Mouse (Mus musculus) heart, embryonic 13.5 days (tissue): ENCODE measurements around the gene Smyd3. TPM values are rescaled to one million over a fixed set of nuclear protein-coding genes. Genes with fewer than 3 reads are reported as not detected.

Experiments
- ATAC-seq: fragments of 200-750 bp; cut with Nextera tagmentation; 2 replicates; pipeline ENCODE4 v1.8.0; 2017; ENCODE audit warnings: moderate TSS enrichment; ENCODE audit not compliant: insufficient number of reproducible peaks, low FRiP score, low TSS enrichment; ENCODE audit errors: extremely low read depth
- H3K27ac ChIP-seq: fragments of 300-500 bp; sonication (generic); replicated peaks from 2 replicates; pipeline ENCODE4 v1.5.1; 2015; ENCODE audit warnings: moderate library complexity, mild to moderate bottlenecking, inconsistent platforms
- H3K27me3 ChIP-seq: fragments of 300-500 bp; sonication (generic); replicated peaks from 2 replicates; pipeline ENCODE4 v1.6.1; 2015; ENCODE audit warnings: mild to moderate bottlenecking, inconsistent platforms
- H3K36me3 ChIP-seq: fragments of 300-500 bp; sonication (generic); 2 replicates; pipeline ENCODE4 v1.6.1; 2015; ENCODE audit warnings: mild to moderate bottlenecking, inconsistent platforms
- H3K4me1 ChIP-seq: fragments of 300-500 bp; sonication (generic); 2 replicates; pipeline ENCODE4 v1.6.1; 2015; ENCODE audit warnings: inconsistent platforms
- H3K4me2 ChIP-seq: fragments of 300-500 bp; sonication (generic); 2 replicates; pipeline ENCODE4 v1.6.1; 2015; ENCODE audit warnings: inconsistent platforms, mild to moderate bottlenecking, moderate library complexity
- H3K4me3 ChIP-seq: fragments of 300-500 bp; sonication (generic); 2 replicates; pipeline ENCODE4 v1.5.1; 2015; ENCODE audit warnings: moderate library complexity, mild to moderate bottlenecking, inconsistent platforms
- H3K9ac ChIP-seq: fragments of 300-500 bp; sonication (generic); 2 replicates; pipeline ENCODE4 v1.6.1; 2015; ENCODE audit warnings: inconsistent platforms, mild to moderate bottlenecking, moderate library complexity
- H3K9me3 ChIP-seq: fragments of 300-500 bp; sonication (generic); 2 replicates; pipeline ENCODE4 v1.6.1; 2016; ENCODE audit warnings: inconsistent platforms
- WGBS: fragments of 180-500 bp; shearing (Covaris S2); methylation state at CpG from one replicate; pipeline ENCODE4 v1.1.7; 2015; ENCODE audit warnings: mixed read lengths; 5-methylcytosine and 5-hydroxymethylcytosine counted together
- polyA plus RNA-seq: library from polyadenylated mRNA; unstranded; fragments of >200 nt; fragmentation: Nextera tagmentation; extraction: Ambion mirVana; gene quantifications from 2 replicates; pipeline ENCODE4 v1.2.1, GENCODE M21; 2015

The Smyd3 gene
- polyA plus RNA-seq, 1 experiment from 2014 or later: 9.6 TPM

DNA sequence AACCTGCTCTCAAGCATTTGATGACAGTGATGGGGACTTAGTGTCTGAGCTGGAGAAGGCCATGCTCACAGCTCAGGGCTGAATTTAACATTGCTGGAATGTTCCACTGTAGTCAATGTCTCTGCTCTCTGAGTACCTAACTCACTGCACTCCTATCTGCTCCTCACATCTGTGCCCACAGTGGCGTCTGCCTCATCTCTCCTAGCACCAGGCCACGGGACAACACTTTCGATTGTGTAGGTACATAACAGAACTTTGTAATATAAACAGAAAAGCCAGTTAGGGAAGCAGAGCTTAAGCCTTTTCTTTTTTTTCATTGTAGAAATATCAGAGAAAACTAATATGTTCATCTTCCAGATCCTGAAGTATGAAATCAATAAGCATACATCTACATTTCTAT is 462.1 kb downstream of the Smyd3 start:
- H3K4me1 ChIP-seq: peaks cover 45% of the 10 kb centered on the region

DNA sequence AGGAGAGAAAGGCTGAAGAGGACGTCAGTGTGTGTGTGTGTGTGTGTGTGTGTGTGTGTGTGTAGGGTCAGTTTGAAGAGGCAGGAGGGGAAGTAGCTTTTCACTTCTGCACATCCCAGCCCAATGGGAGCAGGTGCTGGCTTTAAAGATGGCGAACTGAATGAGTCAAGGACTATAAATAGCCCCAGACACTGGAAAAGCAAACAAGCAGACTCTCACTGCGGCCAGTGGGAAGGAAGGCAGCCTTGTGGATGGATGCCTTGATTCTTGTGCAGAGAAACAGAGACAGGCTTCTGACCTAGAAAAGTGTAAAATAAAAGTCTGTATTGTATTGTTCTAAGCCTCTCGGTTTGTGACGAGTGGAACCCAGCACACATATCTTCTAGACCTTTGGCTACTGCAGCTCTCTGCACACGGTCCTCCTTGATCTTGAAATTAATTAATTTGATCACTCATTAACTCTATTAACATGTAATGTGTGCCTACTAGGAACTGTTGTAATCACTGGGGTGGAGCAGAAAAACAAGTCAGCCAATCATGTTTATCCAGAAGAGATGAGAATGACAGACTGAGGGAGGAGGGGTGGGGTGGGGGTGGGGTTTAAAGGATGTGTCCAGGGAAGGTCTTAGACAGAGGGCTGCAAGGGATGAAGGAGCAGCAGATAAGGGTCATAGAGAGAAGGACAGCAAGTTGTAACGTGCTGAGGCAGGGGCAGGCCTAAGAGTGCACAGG is 463.3 kb downstream of the Smyd3 start:
- H3K4me1 ChIP-seq: peaks cover 33% of the 10 kb centered on the region
- no peak for ATAC-seq
- peak overlapping the region; percentile 74 for H3K27ac ChIP-seq
- 0 out of 2 replicates have a peak overlapping the region, but pooled peaks have one; percentile 7 for H3K9ac ChIP-seq
- H3K4me2 ChIP-seq: no peak overlapping the region
- H3K4me3 ChIP-seq: no peak overlapping the region
- H3K27me3 ChIP-seq: no peaks in the 10 kb centered on the region
- 40% methylated on average over 7 of the region's 7 CpGs for WGBS
- H3K36me3 ChIP-seq: no peaks in the 10 kb centered on the region
- no peaks in the 10 kb centered on the region for H3K9me3 ChIP-seq

More for the DNA sequence above, 462.1 kb downstream of the Smyd3 start:
- no peak overlapping the region for H3K4me3 ChIP-seq
- H3K27me3 ChIP-seq: no peaks in the 10 kb centered on the region
- H3K9ac ChIP-seq: no peak overlapping the region
- no peak for ATAC-seq
- no peak overlapping the region for H3K27ac ChIP-seq
- H3K9me3 ChIP-seq: no peaks in the 10 kb centered on the region
- H3K36me3 ChIP-seq: no peaks in the 10 kb centered on the region
- WGBS: 59% methylated on average over 3 of the region's 3 CpGs
- no peak overlapping the region for H3K4me2 ChIP-seq

DNA sequence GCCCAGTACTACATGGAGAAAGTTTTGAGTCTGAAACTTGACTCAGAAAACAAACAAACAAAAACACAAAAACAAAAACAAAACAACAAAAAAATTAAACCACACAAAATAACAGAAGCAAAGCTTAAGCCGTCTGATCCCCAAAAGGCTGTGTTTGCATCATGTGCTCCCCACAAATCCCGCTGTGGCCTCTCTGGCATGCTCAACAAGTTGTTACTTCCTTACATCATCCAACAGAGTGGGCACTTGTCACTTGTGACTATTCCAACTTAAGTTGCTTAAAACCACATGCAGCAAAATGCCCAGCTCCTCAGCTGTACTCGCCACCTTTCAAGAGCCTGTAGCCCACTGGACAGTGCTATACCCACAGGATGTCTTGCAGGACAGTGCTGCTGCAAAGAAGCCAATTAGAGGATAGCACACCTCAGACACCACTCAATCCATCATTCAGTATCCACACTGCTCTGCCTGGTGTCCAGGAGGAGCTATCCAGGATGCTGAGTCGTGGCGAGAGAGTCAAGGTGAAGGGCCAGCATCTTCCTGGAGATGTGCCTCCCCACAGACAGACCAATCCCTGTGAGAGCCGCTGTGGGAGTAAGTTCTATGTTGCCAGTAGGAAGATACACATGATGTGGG is 465.2 kb downstream of the Smyd3 start:
- Histone ChIP-seq H3K27me3 (no peaks in the 10 kb centered on the region), H3K9ac (no peak overlapping the region), H3K9me3 (no peaks in the 10 kb centered on the region), H3K4me2 (no peak overlapping the region), H3K4me3 (no peak overlapping the region), H3K4me1 (peaks cover 23% of the 10 kb centered on the region), H3K27ac (no peak overlapping the region), H3K36me3 (no peaks in the 10 kb centered on the region)
- no peak for ATAC-seq
- 73% methylated on average over 6 of the region's 6 CpGs for WGBS

DNA sequence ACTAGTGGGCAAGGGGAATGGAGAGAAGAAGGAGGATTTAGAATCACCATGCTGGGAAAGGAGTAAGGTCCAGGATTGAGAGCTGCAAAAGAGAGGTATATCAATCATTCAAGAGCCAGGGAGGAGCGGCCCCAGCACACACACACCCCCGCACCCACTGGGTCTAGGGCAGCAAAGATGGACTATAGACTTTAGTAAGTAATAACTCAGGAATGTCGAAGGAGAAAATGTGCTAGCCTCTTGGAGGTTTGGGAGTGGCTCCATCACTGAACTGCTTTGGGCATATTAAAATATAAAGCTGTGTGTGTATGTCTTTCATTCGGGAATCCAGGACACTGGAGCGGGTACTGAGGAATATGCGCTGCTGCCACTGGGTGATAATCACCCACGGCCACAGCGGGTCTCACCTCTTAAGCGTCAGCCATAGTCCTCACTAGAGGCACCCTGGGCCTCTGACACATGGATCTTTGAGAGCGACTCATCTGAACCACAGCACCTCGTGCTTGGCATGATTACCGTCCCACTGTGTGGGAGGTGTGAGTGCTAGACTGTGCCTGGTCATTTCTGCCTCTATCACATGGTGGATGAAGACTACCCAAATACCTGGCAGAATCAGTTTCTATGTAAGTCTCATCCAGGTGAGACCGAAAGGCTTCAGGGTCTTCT is 469.8 kb downstream of the Smyd3 start:
- Histone ChIP-seq H3K27me3 (no peaks in the 10 kb centered on the region), H3K36me3 (no peaks in the 10 kb centered on the region), H3K9ac (no peak overlapping the region), H3K4me3 (no peak overlapping the region), H3K27ac (no peak overlapping the region), H3K4me2 (no peak overlapping the region), H3K9me3 (no peaks in the 10 kb centered on the region), H3K4me1 (peaks cover 17% of the 10 kb centered on the region)
- ATAC-seq: no peak
- 83% methylated on average over 13 of the region's 13 CpGs for WGBS

DNA sequence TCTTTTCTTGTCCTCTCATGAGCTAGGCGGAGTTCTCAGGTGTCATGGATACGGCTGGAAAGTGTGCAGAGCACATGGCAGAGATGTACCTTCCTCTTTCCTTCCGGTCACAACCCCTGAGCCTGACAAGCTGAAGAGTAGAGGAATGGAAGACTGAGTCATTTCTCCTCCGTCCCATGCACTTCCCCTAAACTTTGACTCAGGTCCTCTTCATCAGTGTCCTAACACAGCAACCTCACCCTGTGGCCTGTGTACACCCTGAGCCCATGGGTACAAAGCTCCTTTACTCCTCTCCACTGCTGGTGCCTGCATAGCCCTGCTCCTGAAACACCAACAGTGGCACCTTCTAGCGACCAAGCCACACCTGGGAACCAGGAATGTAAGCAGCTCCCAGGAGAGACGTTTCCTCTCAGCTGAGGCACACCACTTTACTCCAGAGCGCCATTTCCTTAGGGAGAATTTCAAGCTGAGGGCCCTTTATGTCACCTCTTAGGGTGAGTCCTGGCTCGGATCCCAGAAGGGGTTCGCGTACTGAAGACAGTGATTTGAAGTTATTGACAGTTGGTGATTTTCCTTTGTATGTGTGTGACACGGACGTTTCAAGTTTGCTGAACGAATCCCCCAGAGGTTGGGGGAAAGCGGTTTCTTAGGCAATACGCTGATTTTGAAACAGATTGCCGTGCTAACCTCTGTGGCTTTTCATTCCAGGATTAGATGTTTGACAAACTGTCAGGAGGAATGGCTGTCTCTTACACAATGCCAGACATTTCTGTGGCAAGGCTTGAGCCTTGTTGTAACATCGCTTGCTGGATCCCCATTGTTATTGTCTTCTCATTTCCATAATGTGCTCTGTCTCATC is 471.8 kb downstream of the Smyd3 start:
- Histone ChIP-seq H3K27ac (no peak overlapping the region), H3K4me3 (no peak overlapping the region), H3K27me3 (no peaks in the 10 kb centered on the region), H3K9me3 (no peaks in the 10 kb centered on the region), H3K4me2 (no peak overlapping the region), H3K4me1 (peaks cover 36% of the 10 kb centered on the region), H3K9ac (no peak overlapping the region), H3K36me3 (no peaks in the 10 kb centered on the region)
- 66% methylated on average over 17 of the region's 17 CpGs for WGBS
- no peak for ATAC-seq

DNA sequence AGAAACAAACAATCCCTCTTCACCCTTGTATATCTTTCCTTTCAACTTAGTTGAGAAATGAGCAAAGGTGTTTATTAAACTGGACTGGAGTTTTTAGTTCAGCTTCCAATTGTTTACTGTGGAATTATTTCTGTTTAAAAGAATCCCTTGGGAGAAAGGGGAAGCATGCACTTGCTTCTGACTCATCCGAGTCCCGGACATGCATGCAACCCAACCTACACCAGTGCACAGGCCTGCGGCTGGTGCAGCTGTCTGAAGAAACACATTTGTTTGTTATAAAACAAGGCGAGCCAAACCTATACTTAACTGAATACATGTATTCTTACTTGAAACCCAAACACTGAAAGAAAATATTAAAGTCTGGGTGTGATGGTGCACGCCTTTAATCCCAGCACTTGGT is 473.7 kb downstream of the Smyd3 start:
- ATAC-seq: no peak
- H3K9me3 ChIP-seq: no peaks in the 10 kb centered on the region
- no peak overlapping the region for H3K4me2 ChIP-seq
- no peak overlapping the region for H3K4me3 ChIP-seq
- no peak overlapping the region for H3K9ac ChIP-seq
- peaks cover 42% of the 10 kb centered on the region for H3K4me1 ChIP-seq
- 81% methylated on average over 5 of the region's 5 CpGs for WGBS
- H3K27ac ChIP-seq: 0 out of 2 replicates have a peak overlapping the region, but pooled peaks have one; percentile 36
- H3K27me3 ChIP-seq: no peaks in the 10 kb centered on the region
- no peaks in the 10 kb centered on the region for H3K36me3 ChIP-seq

DNA sequence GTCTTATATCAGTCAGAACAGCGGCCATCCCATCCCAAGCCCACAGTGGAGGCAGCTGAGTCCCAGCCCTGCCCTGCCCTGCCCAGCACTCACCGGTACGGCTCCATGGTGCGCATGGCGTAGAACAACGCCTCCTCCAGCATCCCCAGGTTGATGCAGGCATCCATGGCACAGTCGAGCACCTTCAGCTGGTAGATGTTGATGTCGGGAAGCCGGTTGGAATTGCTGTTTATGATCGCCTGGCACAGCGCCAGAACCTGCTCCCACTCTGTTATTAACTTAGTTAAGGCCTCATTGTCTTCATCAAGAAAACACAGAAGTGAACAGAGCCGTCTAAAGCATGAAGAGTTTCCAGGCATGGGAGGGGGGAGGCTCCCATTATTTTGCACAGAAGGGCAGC is 474.2 kb downstream of the Smyd3 start:
- no peak overlapping the region for H3K9ac ChIP-seq
- H3K4me3 ChIP-seq: no peak overlapping the region
- ATAC-seq: no peak
- no peaks in the 10 kb centered on the region for H3K9me3 ChIP-seq
- H3K4me1 ChIP-seq: peaks cover 42% of the 10 kb centered on the region
- no peaks in the 10 kb centered on the region for H3K27me3 ChIP-seq
- H3K4me2 ChIP-seq: no peak overlapping the region
- WGBS: 71% methylated on average over 12 of the region's 12 CpGs
- H3K27ac ChIP-seq: peak overlapping the region; percentile 36; the same call in 1 of the 2 replicates
- no peaks in the 10 kb centered on the region for H3K36me3 ChIP-seq

DNA sequence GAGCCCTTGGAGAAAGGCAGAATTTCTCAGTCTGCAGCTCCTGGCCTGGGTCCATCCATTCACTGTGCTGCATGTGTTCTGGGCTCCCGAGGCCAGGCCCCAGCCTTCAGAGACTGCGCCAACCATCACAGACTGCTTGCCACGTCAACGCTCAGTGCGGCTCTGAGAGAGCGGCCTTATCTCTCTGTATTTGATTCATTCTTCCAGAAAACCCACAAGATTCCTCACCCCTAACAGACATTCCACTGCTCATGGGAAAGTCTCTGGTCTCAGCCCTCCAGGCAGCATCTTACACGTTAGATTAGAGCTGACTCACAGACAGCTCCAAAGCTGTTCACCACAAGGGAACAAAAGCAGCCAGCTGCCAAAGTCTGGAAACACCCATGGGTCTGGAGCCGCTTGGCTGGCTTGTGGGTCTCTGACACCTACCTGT is 475.9 kb downstream of the Smyd3 start:
- H3K9ac ChIP-seq: peak overlapping the region; percentile 55
- no peak overlapping the region for H3K4me3 ChIP-seq
- WGBS: 14% methylated on average over 8 of the region's 8 CpGs
- H3K36me3 ChIP-seq: no peaks in the 10 kb centered on the region
- H3K9me3 ChIP-seq: no peaks in the 10 kb centered on the region
- no peaks in the 10 kb centered on the region for H3K27me3 ChIP-seq
- H3K27ac ChIP-seq: peak overlapping the region; percentile 89
- H3K4me1 ChIP-seq: peaks cover 42% of the 10 kb centered on the region
- ATAC-seq: peak; percentile 47
- no peak overlapping the region for H3K4me2 ChIP-seq

DNA sequence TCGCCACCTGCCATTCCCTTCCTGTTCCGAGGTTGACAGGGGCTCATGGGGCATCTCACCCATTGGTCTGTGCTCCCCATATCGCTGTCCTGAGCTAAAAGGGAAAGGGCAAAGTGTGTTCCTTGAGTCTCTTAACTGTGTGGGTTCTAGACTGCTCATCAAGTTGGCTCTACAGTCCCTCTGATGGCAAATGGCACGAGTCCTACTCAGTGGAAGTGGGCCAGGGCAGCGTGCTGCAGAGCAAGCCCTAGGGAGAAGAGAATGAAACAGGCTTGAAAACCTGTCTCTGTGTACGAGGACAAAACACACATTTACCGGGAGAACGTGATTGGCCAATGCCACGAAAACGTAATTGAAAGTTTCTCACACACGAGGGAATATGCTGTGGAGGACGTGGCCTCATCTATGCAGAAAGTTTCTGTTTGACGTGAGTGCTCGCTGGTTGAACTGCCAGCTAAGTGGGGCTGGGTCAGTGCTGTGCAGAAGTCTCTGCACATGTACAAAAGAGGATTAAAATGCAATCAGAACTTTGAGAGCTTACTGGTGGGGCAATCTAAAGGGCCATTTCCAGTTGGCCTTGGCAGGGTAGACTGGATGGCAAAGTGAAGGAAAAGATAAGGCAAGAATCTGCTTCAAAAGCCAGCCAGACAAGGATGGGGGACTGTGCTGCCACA is 476.5 kb downstream of the Smyd3 start:
- Histone ChIP-seq H3K4me3 (no peak overlapping the region), H3K27ac (peak overlapping the region; percentile 89), H3K27me3 (no peaks in the 10 kb centered on the region), H3K36me3 (no peaks in the 10 kb centered on the region), H3K4me1 (peaks cover 40% of the 10 kb centered on the region), H3K4me2 (peak overlapping the region; percentile 4; the same call in 1 of the 2 replicates), H3K9ac (0 out of 2 replicates have a peak overlapping the region, but pooled peaks have one; percentile 55), H3K9me3 (no peaks in the 10 kb centered on the region)
- no peak; the same call in 1 of the 2 replicates for ATAC-seq
- WGBS: 65% methylated on average over 14 of the region's 14 CpGs

DNA sequence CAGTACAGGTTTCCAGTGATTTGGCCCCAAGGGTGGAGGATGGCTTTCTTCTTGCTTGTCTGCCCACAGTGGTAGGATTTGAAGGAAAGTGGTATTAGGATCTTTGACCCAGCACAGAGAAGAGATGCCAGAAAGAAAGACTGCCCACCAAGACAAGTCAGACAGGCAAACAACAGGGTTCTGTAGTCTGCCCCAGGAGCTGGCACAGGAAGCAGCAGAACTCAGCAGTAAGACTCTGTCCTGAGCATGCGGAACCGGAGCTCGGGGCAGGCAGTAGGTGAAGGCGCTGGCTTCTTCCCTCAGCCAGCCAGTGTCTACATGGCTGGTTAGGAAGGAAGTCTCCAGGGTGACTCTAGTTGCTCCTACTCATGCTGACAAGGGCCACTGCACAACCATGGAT is 479.0 kb downstream of the Smyd3 start:
- no peaks in the 10 kb centered on the region for H3K9me3 ChIP-seq
- no peak overlapping the region for H3K9ac ChIP-seq
- H3K4me3 ChIP-seq: no peak overlapping the region
- 93% methylated on average over 4 of the region's 4 CpGs for WGBS
- ATAC-seq: no peak
- peaks cover 40% of the 10 kb centered on the region for H3K4me1 ChIP-seq
- H3K36me3 ChIP-seq: no peaks in the 10 kb centered on the region
- no peak overlapping the region for H3K27ac ChIP-seq
- H3K27me3 ChIP-seq: no peaks in the 10 kb centered on the region
- H3K4me2 ChIP-seq: no peak overlapping the region
